Mouse (Mus musculus) midbrain, embryonic 10.5 days (tissue): ENCODE measurements at regions not wholly inside any gene's neighbourhood (a gene's known extent, or its start where the extent isn't known, plus 50 kb on each side); places are given as distances from the start of the nearest gene placed in this dataset.
A peak's percentile ranks its signal among the peaks of the same experiment; 100 is the strongest.

Experiments used
- DNase-seq: peaks from one replicate; pipeline ENCODE4 v3.0.0-alpha.2; 2017; ENCODE audit warnings: low spot score
- H3K27ac ChIP-seq: fragments of 300-500 bp; sonication (generic); replicated peaks from 2 replicates; pipeline ENCODE4 v1.5.1; 2016; ENCODE audit warnings: mild to moderate bottlenecking
- H3K27me3 ChIP-seq: fragments of 300-500 bp; sonication (generic); 2 replicates; pipeline ENCODE4 v1.6.1; 2016; ENCODE audit warnings: low read depth, mild to moderate bottlenecking; ENCODE audit not compliant: poor library complexity, severe bottlenecking
- H3K36me3 ChIP-seq: fragments of 300-500 bp; sonication (generic); 2 replicates; pipeline ENCODE4 v1.6.1; 2016; ENCODE audit warnings: mild to moderate bottlenecking, moderate library complexity
- H3K4me1 ChIP-seq: fragments of 300-500 bp; sonication (generic); 2 replicates; pipeline ENCODE4 v1.6.1; 2016
- H3K4me3 ChIP-seq: fragments of 300-500 bp; sonication (generic); 2 replicates; pipeline ENCODE4 v1.5.1; 2016; ENCODE audit warnings: mild to moderate bottlenecking, moderate library complexity
- H3K9me3 ChIP-seq: fragments of 300-500 bp; sonication (generic); replicated peaks from 2 replicates; pipeline ENCODE4 v1.6.1; 2016; ENCODE audit warnings: mild to moderate bottlenecking
- WGBS: fragments of 180-500 bp; shearing (Covaris S2); methylation state at CpG from one replicate; pipeline ENCODE4 v1.1.7; 2016; 5-methylcytosine and 5-hydroxymethylcytosine counted together

DNA sequence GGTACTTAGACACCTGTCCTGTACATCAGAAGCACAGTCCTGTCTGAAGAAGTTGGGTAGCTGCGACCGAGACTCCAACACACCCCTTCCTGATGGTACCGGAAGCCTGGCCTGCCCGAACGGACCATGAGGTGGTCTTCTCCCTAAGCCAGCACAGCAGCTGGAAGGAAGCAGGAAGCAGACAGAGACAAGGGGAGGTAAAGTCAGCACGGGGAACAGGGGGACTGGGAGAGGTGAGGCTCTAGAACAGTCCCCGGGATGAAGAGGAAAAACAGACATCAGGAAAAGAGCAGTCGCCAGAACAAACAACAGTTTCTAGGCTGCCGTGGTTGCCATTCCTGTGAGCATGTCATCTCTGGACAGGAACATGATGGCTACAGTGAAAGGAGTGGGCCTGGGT, 353.6 kb downstream of the Efnb2 start:
- Histone ChIP-seq H3K36me3 (no peaks in the 10 kb centered on the region), H3K4me3 (no peak overlapping the region), H3K4me1 (no peaks in the 10 kb centered on the region), H3K9me3 (no peaks in the 10 kb centered on the region), H3K27ac (no peak overlapping the region; the same call in 1 of the 2 replicates), H3K27me3 (no peaks in the 10 kb centered on the region)
- DNase-seq: peak; percentile 9
- WGBS: 86% methylated on average over 9 of the region's 9 CpGs

DNA sequence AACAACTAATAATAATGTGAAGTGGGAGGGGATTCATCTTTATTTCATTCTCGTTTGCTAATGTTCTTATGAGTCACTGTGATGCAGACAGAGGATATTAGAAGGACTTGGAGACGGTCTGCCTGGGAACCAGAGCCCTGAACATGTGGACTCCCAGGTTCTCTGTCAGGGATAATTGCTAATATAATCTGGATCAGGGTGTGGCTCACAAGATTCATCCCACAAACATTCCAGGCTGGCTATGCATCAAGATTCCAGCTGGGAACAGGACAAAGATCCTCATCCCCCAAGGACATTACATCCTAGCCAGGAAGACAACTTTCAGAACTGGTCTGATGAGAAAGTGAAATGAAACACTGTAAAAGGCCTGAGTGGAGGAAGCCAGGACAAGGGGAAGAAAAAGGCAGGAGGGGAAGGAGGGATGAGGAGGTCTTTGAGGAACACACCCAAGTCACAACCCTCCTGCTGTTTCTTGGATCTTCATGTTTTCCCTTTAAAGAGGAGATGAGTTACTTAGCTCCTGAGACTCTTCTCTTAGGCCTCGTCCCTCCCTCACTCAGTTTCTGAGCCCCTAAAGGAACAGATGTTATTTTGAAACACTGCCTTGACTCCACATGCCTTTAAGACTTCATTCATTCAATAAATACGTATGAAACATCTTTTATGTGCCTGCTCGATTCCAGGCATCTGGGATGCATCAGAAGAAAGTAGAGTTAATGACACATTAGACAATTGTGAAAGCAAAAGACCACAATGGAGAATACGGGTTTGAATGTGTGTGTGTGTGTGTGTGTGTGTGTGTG, 360.9 kb downstream of the Efnb2 start:
- WGBS: 83% methylated on average over 6 of the region's 6 CpGs
- Histone ChIP-seq H3K27ac (no peak overlapping the region), H3K36me3 (no peaks in the 10 kb centered on the region), H3K4me1 (peaks cover 3% of the 10 kb centered on the region; the same call in 1 of the 2 replicates), H3K4me3 (no peak overlapping the region), H3K9me3 (no peaks in the 10 kb centered on the region), H3K27me3 (no peaks in the 10 kb centered on the region; the same call in 1 of the 2 replicates)
- DNase-seq: no peak

- Histone ChIP-seq H3K36me3 (no peaks in the 10 kb centered on the region), H3K4me3 (no peak overlapping the region), H3K4me1 (no peaks in the 10 kb centered on the region), H3K9me3 (no peaks in the 10 kb centered on the region), H3K27me3 (no peaks in the 10 kb centered on the region), H3K27ac (no peak overlapping the region)
- DNase-seq: no peak
- 73% methylated on average over 6 of the region's 6 CpGs for WGBS
Observed at GRCm38 (mm10) chr8:8292577-8293247, 368.3 kb downstream of the Efnb2 start.

DNA sequence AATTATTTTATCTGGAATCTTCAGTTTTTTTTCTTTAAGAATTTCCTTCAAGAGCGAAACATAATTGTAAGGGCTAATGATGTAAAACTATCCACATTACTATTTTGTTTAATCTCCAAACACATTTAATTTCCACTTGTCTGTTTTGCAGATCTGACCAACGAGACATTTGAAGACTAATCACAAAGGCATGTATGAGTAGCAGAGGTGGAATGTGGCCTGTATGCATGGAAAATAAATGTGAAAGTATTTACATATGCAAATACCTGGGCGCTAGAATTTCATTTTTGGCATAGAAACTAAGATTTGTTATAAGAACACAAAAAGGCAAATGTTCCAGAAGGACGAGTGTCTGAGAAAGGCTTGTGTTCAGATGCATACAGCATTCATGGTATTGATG, 375.2 kb downstream of the Efnb2 start:
- Histone ChIP-seq H3K36me3 (no peaks in the 10 kb centered on the region), H3K4me3 (no peak overlapping the region), H3K9me3 (no peaks in the 10 kb centered on the region), H3K27ac (no peak overlapping the region), H3K4me1 (no peaks in the 10 kb centered on the region), H3K27me3 (no peaks in the 10 kb centered on the region)
- 89% methylated on average over 4 of the region's 4 CpGs for WGBS
- DNase-seq: no peak

GRCm38 (mm10) chr8:8274987-8275386, 386.1 kb downstream of the Efnb2 start:
- no peak overlapping the region for H3K4me3 ChIP-seq
- no peaks in the 10 kb centered on the region for H3K36me3 ChIP-seq
- no peaks in the 10 kb centered on the region for H3K4me1 ChIP-seq
- 86% methylated on average over 1 of the region's 1 CpGs for WGBS
- H3K27me3 ChIP-seq: no peaks in the 10 kb centered on the region
- no peak overlapping the region for H3K27ac ChIP-seq
- H3K9me3 ChIP-seq: no peaks in the 10 kb centered on the region
- no peak for DNase-seq

- Histone ChIP-seq H3K27ac (no peak overlapping the region), H3K27me3 (no peaks in the 10 kb centered on the region), H3K4me1 (no peaks in the 10 kb centered on the region), H3K4me3 (no peak overlapping the region), H3K36me3 (no peaks in the 10 kb centered on the region), H3K9me3 (no peaks in the 10 kb centered on the region)
- no peak for DNase-seq
- WGBS: 78% methylated on average over 3 of the region's 3 CpGs
Observed at GRCm38 (mm10) chr8:8274211-8274641, 386.8 kb downstream of the Efnb2 start.

DNA sequence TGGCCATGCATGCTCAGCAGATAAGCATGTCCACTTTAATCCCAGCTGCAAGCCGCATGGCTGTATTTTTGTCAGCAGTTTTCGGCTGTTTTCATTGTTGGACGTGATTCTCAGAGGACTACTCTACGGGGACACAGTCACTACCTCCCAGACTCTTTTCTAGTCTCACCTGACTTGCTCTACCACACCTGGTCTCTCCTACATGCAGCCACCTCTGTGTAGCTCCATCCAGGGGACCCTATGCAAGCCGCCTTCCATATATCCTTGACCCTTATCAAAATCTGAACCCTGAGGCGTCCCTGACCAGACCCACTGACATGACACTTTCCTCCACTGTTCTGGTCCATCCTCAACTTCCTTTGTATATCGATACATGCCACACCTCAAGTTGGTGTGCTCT, 402.2 kb downstream of the Efnb2 start:
- H3K4me1 ChIP-seq: peaks cover 14% of the 10 kb centered on the region
- 74% methylated on average over 7 of the region's 7 CpGs for WGBS
- H3K27me3 ChIP-seq: peaks cover 15% of the 10 kb centered on the region
- DNase-seq: no peak
- 0 out of 2 replicates have a peak overlapping the region, but pooled peaks have one; percentile 76 for H3K27ac ChIP-seq
- H3K4me3 ChIP-seq: no peak overlapping the region
- H3K36me3 ChIP-seq: no peaks in the 10 kb centered on the region
- no peaks in the 10 kb centered on the region for H3K9me3 ChIP-seq

DNA sequence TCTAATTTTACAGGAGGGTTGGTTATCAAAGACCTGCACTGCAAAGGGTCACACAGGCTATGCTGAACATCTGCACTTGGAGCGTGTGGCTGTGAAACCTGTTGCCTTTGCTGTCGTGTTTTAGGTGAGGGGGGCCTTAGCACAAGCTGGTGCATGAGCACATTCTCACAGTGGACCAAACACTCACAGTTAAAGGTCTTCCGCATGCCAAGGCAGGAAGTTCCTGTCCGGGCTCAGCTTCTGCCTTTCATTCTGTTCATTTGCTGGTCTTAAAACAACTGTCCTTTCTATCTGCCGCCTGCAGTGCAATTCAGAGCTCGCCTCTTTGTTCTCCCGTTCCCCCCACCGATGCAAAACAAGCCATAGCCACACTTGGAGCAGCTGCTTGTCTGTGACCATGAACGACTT, 402.8 kb downstream of the Efnb2 start:
- Histone ChIP-seq H3K9me3 (no peaks in the 10 kb centered on the region), H3K4me3 (no peak overlapping the region), H3K36me3 (no peaks in the 10 kb centered on the region), H3K4me1 (peaks cover 14% of the 10 kb centered on the region), H3K27ac (peak overlapping the region; percentile 76), H3K27me3 (peaks cover 15% of the 10 kb centered on the region)
- DNase-seq: peak; percentile 63
- WGBS: 9% methylated on average over 9 of the region's 9 CpGs

GRCm38 (mm10) chr8:8256327-8256726, 404.7 kb downstream of the Efnb2 start:
- Histone ChIP-seq H3K9me3 (no peaks in the 10 kb centered on the region), H3K4me3 (no peak overlapping the region), H3K4me1 (peaks cover 14% of the 10 kb centered on the region), H3K27ac (no peak overlapping the region), H3K36me3 (no peaks in the 10 kb centered on the region), H3K27me3 (peaks cover 15% of the 10 kb centered on the region)
- no peak for DNase-seq
- 76% methylated on average over 1 of the region's 1 CpGs for WGBS

- peaks cover 14% of the 10 kb centered on the region for H3K4me1 ChIP-seq
- peaks cover 4% of the 10 kb centered on the region for H3K27me3 ChIP-seq
- H3K9me3 ChIP-seq: no peaks in the 10 kb centered on the region
- no peak overlapping the region for H3K27ac ChIP-seq
- H3K4me3 ChIP-seq: no peak overlapping the region
- 94% methylated on average over 3 of the region's 3 CpGs for WGBS
- no peaks in the 10 kb centered on the region for H3K36me3 ChIP-seq
- DNase-seq: no peak
Observed at GRCm38 (mm10) chr8:8254446-8254845, 406.6 kb downstream of the Efnb2 start.

- Histone ChIP-seq H3K4me1 (peaks cover 33% of the 10 kb centered on the region), H3K36me3 (no peaks in the 10 kb centered on the region), H3K27me3 (no peaks in the 10 kb centered on the region), H3K27ac (no peak overlapping the region), H3K4me3 (no peak overlapping the region), H3K9me3 (no peaks in the 10 kb centered on the region)
- DNase-seq: no peak
- WGBS: 90% methylated on average over 1 of the region's 1 CpGs
Observed at GRCm38 (mm10) chr8:8244599-8244998, 416.4 kb downstream of the Efnb2 start.

GRCm38 (mm10) chr8:8241755-8242501, 419.1 kb downstream of the Efnb2 start:
- Histone ChIP-seq H3K27me3 (no peaks in the 10 kb centered on the region), H3K27ac (peak overlapping the region; percentile 75), H3K36me3 (no peaks in the 10 kb centered on the region), H3K9me3 (no peaks in the 10 kb centered on the region), H3K4me1 (peaks cover 37% of the 10 kb centered on the region), H3K4me3 (no peak overlapping the region)
- 29% methylated on average over 3 of the region's 3 CpGs for WGBS
- peak; percentile 43 for DNase-seq
